Mouse (Mus musculus) forebrain, postnatal 0 days (tissue): ENCODE measurements around the gene Supt16. TPM values are rescaled to one million over a fixed set of nuclear protein-coding genes. Genes with fewer than 3 reads are reported as not detected.
A peak's percentile ranks its signal among the peaks of the same experiment; 100 is the strongest.

Source experiments
- ATAC-seq: fragments of 200-750 bp; cut with Nextera tagmentation; 2 replicates; pipeline ENCODE4 v1.8.0; 2017; ENCODE audit warnings: mild to moderate bottlenecking, moderate library complexity
- DNase-seq: peaks from one replicate; pipeline ENCODE4 v3.0.0-alpha.2; 2015
- H3K27ac ChIP-seq: fragments of 300-500 bp; sonication (generic); 2 replicates; pipeline ENCODE4 v1.5.1; 2014; ENCODE audit warnings: low read depth, mild to moderate bottlenecking, antibody characterized with exemption, low read length, moderate library complexity, mixed read lengths
- H3K27me3 ChIP-seq: fragments of 300-500 bp; sonication (generic); 2 replicates; pipeline ENCODE4 v1.6.1; 2014; ENCODE audit warnings: mild to moderate bottlenecking, low read length, mixed read lengths; ENCODE audit not compliant: insufficient read depth
- H3K36me3 ChIP-seq: fragments of 300-500 bp; sonication (generic); 2 replicates; pipeline ENCODE4 v1.6.1; 2014; ENCODE audit warnings: mild to moderate bottlenecking, moderate library complexity; ENCODE audit not compliant: insufficient read depth
- H3K4me1 ChIP-seq: fragments of 300-500 bp; sonication (generic); 2 replicates; pipeline ENCODE4 v1.6.1; 2014; ENCODE audit warnings: antibody characterized with exemption; ENCODE audit not compliant: insufficient read depth
- H3K4me2 ChIP-seq: fragments of 300-500 bp; sonication (generic); 2 replicates; pipeline ENCODE4 v1.6.1; 2014; ENCODE audit warnings: low read depth, mild to moderate bottlenecking, moderate library complexity
- H3K4me3 ChIP-seq: fragments of 300-500 bp; sonication (generic); 2 replicates; pipeline ENCODE4 v1.5.1; 2014; ENCODE audit warnings: low read depth, low read length, mixed read lengths
- H3K9ac ChIP-seq: fragments of 300-500 bp; sonication (generic); 2 replicates; pipeline ENCODE4 v1.6.1; 2014; ENCODE audit warnings: mild to moderate bottlenecking
- H3K9me3 ChIP-seq: fragments of 300-500 bp; sonication (generic); 2 replicates; pipeline ENCODE4 v1.6.1; 2016; ENCODE audit warnings: low read length
- CTCF ChIP-seq: sonication (generic); IDR thresholded peaks from 2 replicates; pipeline ENCODE4 v1.5.1; 2016; ENCODE audit warnings: antibody characterized with exemption, control low read depth, low read depth
- WGBS: fragments of 180-500 bp; shearing (Covaris S2); extraction: QIAGEN DNeasy Blood & Tissue Kit; methylation state at CpG from one replicate; pipeline ENCODE4 v1.1.7; 2014; 5-methylcytosine and 5-hydroxymethylcytosine counted together
- polyA plus RNA-seq: library from polyadenylated mRNA; unstranded; fragments of >200 nt; fragmentation: Nextera tagmentation; extraction: Ambion mirVana; gene quantifications from 2 replicates; pipeline ENCODE4 v1.2.1, GENCODE M21; 2015
- total RNA-seq: library from RNA; depleted of rRNA; stranded (reverse); fragments of >200 nt; gene quantifications from 2 replicates; pipeline ENCODE4 v1.2.3, GENCODE M21; 2014

Supt16 gene
- total and polyA plus RNA-seq, 2 experiments from 2014 or later = 39.1 to 56.9 TPM

DNA sequence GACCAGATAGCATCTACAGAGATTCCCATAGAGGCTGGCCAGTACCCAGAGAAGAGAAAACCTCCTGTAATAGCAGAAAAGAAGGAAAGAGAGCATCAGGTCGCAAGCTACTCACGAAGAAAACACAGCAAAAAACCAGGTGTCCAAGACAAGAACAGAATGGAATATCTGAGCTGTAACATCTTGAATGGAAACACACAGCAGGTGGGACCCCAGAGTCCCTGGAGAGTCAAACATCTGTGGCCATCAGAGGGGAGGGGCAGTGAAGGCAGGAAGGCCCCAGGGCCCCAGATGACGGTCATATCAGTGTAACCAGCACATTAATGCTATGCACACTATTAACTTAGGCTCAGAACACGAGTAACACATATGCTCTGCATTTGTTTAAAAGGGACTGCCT is 47.3 kb downstream of the Supt16 start:
- Histone ChIP-seq H3K4me3 (no peak overlapping the region), H3K4me2 (no peak overlapping the region), H3K27me3 (no peaks in the 10 kb centered on the region), H3K36me3 (no peaks in the 10 kb centered on the region), H3K4me1 (peaks cover 14% of the 10 kb centered on the region; the same call in 1 of the 2 replicates), H3K9ac (no peak overlapping the region), H3K9me3 (no peaks in the 10 kb centered on the region), H3K27ac (no peak overlapping the region)
- 64% methylated on average over 4 of the region's 4 CpGs for WGBS
- DNase-seq (no peak), ATAC-seq (no peak)
- no peak for TF ChIP-seq CTCF

DNA sequence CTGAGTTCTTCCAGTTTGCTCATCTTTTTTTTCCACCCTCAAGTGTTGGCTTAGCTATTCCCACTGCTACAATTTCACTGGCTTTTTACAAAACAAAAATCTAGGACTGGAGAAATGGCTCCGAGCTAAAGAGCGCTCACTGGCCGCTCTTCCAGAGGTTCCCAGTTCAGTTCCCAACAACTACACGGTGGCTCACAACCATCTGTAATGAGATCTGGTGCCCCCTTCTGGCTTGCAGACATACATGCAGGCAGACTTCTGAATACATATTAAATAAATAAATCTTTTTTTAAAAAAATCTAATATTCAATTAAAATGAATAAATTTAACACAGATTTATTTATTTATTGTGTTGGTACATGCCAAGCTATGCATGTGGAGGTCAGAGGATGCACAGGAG is 50.7 kb downstream of the Supt16 start:
- Histone ChIP-seq H3K27ac (no peak overlapping the region), H3K9ac (no peak overlapping the region), H3K4me3 (no peak overlapping the region), H3K4me1 (no peaks in the 10 kb centered on the region), H3K9me3 (no peaks in the 10 kb centered on the region), H3K27me3 (no peaks in the 10 kb centered on the region), H3K36me3 (no peaks in the 10 kb centered on the region), H3K4me2 (no peak overlapping the region)
- ATAC-seq = no peak
- TF ChIP-seq CTCF = peak; percentile 42; the same call in 1 of the 2 replicates
- 59% methylated on average over 4 of the region's 4 CpGs for WGBS
- DNase-seq = no peak

- Histone ChIP-seq H3K4me2 (no peak overlapping the region), H3K27ac (no peak overlapping the region), H3K36me3 (no peaks in the 10 kb centered on the region), H3K9me3 (no peaks in the 10 kb centered on the region), H3K4me1 (no peaks in the 10 kb centered on the region), H3K4me3 (no peak overlapping the region), H3K9ac (no peak overlapping the region), H3K27me3 (no peaks in the 10 kb centered on the region)
- DNase-seq (no peak), ATAC-seq (no peak)
- WGBS = 82% methylated on average over 4 of the region's 4 CpGs
- no peak for TF ChIP-seq CTCF
These were observed 53.1 kb downstream of the Supt16 start for GRCm38 (mm10) chr14:52144165-52144564.

DNA sequence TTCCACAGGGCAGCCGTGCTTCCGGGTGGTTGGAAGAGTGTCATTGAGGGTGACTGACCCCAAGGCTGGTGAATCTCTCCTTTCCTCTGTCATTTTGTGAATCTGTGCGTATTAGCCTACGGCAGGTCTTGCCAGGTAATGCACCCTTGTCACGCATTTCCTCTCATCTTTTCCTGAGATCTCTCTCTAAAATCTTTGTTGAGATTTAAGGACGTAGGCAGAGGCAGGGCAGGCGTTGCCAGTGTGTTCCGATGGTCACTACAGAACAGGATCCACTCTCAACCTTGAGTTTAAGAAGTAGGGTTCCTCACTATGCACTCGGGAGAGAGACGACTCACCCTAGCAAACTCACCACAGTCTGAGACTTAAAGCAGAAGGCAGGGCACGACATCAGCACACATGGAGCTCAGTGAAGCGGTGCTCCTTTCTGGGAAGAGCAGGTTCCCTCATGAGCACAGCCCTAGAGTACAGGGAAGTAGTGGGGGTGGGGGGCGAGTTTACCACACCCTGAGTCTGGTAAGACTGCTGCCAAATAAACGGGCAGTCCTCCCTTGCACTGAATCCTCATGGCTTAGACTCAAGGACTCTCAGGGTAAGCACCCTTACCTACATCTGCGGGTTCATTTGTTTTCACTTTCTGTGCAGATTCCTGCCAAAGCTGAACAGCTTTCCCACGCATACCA is 55.6 kb downstream of the Supt16 start:
- Histone ChIP-seq H3K4me3 (no peak overlapping the region), H3K27me3 (no peaks in the 10 kb centered on the region), H3K36me3 (no peaks in the 10 kb centered on the region), H3K9ac (no peak overlapping the region), H3K4me2 (no peak overlapping the region), H3K9me3 (no peaks in the 10 kb centered on the region), H3K27ac (no peak overlapping the region), H3K4me1 (no peaks in the 10 kb centered on the region)
- no peak for DNase-seq
- ATAC-seq = no peak
- 77% methylated on average over 16 of the region's 16 CpGs for WGBS
- TF ChIP-seq CTCF = no peak

DNA sequence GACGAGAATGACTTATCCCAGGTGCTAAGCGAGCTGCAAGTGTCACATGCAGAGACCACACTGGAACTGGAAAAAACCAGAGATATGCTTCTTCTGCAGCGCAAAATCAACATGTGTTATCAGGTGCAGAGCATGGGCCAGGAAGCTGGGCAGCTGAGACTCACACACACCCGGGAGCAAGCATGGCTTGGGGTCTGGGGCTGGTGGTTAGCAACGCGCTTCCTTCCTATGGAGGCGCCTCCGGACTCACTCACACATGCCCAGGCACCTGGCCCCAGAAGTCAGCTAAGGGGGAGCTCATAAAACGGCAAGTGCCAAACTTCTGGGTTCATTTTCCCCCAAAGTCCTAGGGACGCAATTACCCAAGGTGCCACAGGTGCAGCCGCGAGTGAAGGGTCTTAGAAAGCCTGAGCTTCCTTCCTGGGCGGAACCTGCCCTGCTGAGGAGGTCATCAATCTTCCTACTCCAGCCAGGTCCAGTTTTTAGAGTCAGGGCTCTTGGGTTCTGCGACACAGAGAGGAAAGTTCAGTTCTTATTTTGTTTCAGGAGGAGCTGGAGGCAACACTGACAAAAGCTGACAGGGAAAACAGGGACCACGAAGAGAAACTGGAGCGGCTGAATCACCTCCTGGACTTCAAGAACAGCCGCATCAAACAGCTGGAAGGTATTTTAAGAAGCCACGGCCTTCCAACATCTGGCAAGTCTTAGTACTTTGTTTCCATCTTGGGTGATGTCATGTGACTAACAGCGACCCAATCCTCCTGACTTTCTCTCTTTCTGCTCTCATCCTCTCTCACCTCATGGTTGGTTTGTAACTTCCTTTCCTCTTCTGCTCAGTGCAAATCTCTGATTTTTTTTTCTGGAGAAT is 56.4 kb downstream of the Supt16 start:
- Histone ChIP-seq H3K4me2 (no peak overlapping the region), H3K27ac (no peak overlapping the region), H3K36me3 (no peaks in the 10 kb centered on the region), H3K27me3 (no peaks in the 10 kb centered on the region), H3K9ac (no peak overlapping the region), H3K4me1 (no peaks in the 10 kb centered on the region), H3K4me3 (no peak overlapping the region), H3K9me3 (no peaks in the 10 kb centered on the region)
- 78% methylated on average over 19 of the region's 19 CpGs for WGBS
- no peak for TF ChIP-seq CTCF
- ATAC-seq = no peak
- DNase-seq = no peak

GRCm38 (mm10) chr14:52133584-52133983 is 63.6 kb downstream of the Supt16 start:
- Histone ChIP-seq H3K4me1 (no peaks in the 10 kb centered on the region), H3K36me3 (no peaks in the 10 kb centered on the region), H3K27me3 (no peaks in the 10 kb centered on the region), H3K4me3 (no peak overlapping the region), H3K4me2 (no peak overlapping the region), H3K9ac (no peak overlapping the region), H3K9me3 (no peaks in the 10 kb centered on the region), H3K27ac (no peak overlapping the region)
- TF ChIP-seq CTCF = no peak
- DNase-seq = no peak
- 73% methylated on average over 5 of the region's 5 CpGs for WGBS
- no peak for ATAC-seq

DNA sequence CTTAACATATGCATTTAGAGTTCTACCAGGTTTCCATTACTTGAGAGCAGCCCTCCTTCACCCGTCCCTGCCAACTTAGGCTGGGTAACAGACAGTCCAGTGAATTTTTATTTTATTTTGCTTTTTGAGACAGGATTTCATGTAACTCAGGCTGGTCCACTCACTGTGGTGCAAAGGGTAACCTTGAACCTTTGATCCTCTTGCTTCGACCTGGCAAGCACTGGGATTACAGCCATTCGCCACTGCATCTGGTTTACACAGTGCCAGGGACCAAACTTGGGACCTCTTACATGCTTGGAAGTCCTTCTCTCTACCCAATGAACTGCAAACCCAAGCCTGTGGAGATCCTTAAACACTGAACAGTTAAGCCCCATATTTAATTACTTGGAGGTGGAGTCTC is 72.6 kb downstream of the Supt16 start:
- no peak for DNase-seq
- H3K9me3 ChIP-seq = no peaks in the 10 kb centered on the region
- 96% methylated on average over 3 of the region's 3 CpGs for WGBS
- no peak overlapping the region for H3K9ac ChIP-seq
- no peak for TF ChIP-seq CTCF
- H3K27me3 ChIP-seq = no peaks in the 10 kb centered on the region; the same call in 1 of the 2 replicates
- no peak for ATAC-seq
- no peaks in the 10 kb centered on the region for H3K4me1 ChIP-seq
- H3K4me3 ChIP-seq = no peak overlapping the region
- H3K36me3 ChIP-seq = no peaks in the 10 kb centered on the region
- H3K27ac ChIP-seq = no peak overlapping the region
- H3K4me2 ChIP-seq = no peak overlapping the region
